Mouse (Mus musculus): ENCODE measurements around the gene Zdhhc17.

The Zdhhc17 gene

GRCm38 (mm10) chr10:111005611-111006488 is 4.1 kb downstream of the Zdhhc17 start:
- in situ Hi-C loops (cut with MboI, MseI): no loop called here

- in situ Hi-C loops (cut with MboI, MseI): no loop called here
These were observed 5.7 kb downstream of the Zdhhc17 start for GRCm38 (mm10) chr10:111004220-111004619.

GRCm38 (mm10) chr10:110999201-110999600 is 10.7 kb downstream of the Zdhhc17 start:
- in situ Hi-C loops (cut with MboI, MseI): no loop called here

- in situ Hi-C loops (cut with MboI, MseI): no loop called here
These were observed 12.8 kb downstream of the Zdhhc17 start for GRCm38 (mm10) chr10:110997180-110997579.

GRCm38 (mm10) chr10:110994761-110995160 is 15.2 kb downstream of the Zdhhc17 start:
- in situ Hi-C loops (cut with MboI, MseI): loop anchor here (5.0 kb wide), 1 partner anchor 103 kb away; no protein-coding TSS in a partner anchor

- in situ Hi-C loops (cut with MboI, MseI): loop anchor here (5.0 kb wide), 1 partner anchor 104 kb away; no protein-coding TSS in a partner anchor
These were observed 16.7 kb downstream of the Zdhhc17 start for GRCm38 (mm10) chr10:110993249-110993648.

GRCm38 (mm10) chr10:110992047-110992431 is 17.9 kb downstream of the Zdhhc17 start:
- in situ Hi-C loops (cut with MboI, MseI): loop anchor here (5.0 kb wide), 1 partner anchor 105 kb away; no protein-coding TSS in a partner anchor

GRCm38 (mm10) chr10:110991307-110992046 is 18.5 kb downstream of the Zdhhc17 start:
- in situ Hi-C loops (cut with MboI, MseI): loop anchor here (5.0 kb wide), 1 partner anchor 106 kb away; no protein-coding TSS in a partner anchor

- in situ Hi-C loops (cut with MboI, MseI): loop anchor here (5.0 kb wide), 1 partner anchor 108 kb away; no protein-coding TSS in a partner anchor
These were observed 20.2 kb downstream of the Zdhhc17 start for GRCm38 (mm10) chr10:110989729-110990128.

- in situ Hi-C loops (cut with MboI, MseI): no loop called here
These were observed 23.3 kb downstream of the Zdhhc17 start for GRCm38 (mm10) chr10:110986682-110987081.

- in situ Hi-C loops (cut with MboI, MseI): no loop called here
These were observed 27.2 kb downstream of the Zdhhc17 start for GRCm38 (mm10) chr10:110982771-110983170.

- in situ Hi-C loops (cut with MboI, MseI): no loop called here
These were observed 29.5 kb downstream of the Zdhhc17 start for GRCm38 (mm10) chr10:110980441-110980840.

- in situ Hi-C loops (cut with MboI, MseI): loop anchor here (10.0 kb wide), 1 partner anchor 185 kb away; no protein-coding TSS in a partner anchor
These were observed 30.5 kb downstream of the Zdhhc17 start for GRCm38 (mm10) chr10:110979431-110979830.

GRCm38 (mm10) chr10:110977379-110977778 is 32.6 kb downstream of the Zdhhc17 start:
- in situ Hi-C loops (cut with MboI, MseI): loop anchor here (10.0 kb wide), 1 partner anchor 183 kb away; no protein-coding TSS in a partner anchor

GRCm38 (mm10) chr10:110976046-110976445 is 33.9 kb downstream of the Zdhhc17 start:
- in situ Hi-C loops (cut with MboI, MseI): loop anchor here (10.0 kb wide), 1 partner anchor 181 kb away; no protein-coding TSS in a partner anchor

- in situ Hi-C loops (cut with MboI, MseI): loop anchor here (10.0 kb wide), 1 partner anchor 180 kb away; no protein-coding TSS in a partner anchor
These were observed 35.1 kb downstream of the Zdhhc17 start for GRCm38 (mm10) chr10:110974885-110975284.

- in situ Hi-C loops (cut with MboI, MseI): loop anchor here (10.0 kb wide), 1 partner anchor 180 kb away; no protein-coding TSS in a partner anchor
These were observed 35.5 kb downstream of the Zdhhc17 start for GRCm38 (mm10) chr10:110974463-110974862.

GRCm38 (mm10) chr10:110971998-110972397 is 37.9 kb downstream of the Zdhhc17 start:
- in situ Hi-C loops (cut with MboI, MseI): loop anchor here (10.0 kb wide), 1 partner anchor 177 kb away; no protein-coding TSS in a partner anchor

GRCm38 (mm10) chr10:110971483-110971882 is 38.5 kb downstream of the Zdhhc17 start:
- in situ Hi-C loops (cut with MboI, MseI): loop anchor here (10.0 kb wide), 1 partner anchor 177 kb away; no protein-coding TSS in a partner anchor

- in situ Hi-C loops (cut with MboI, MseI): loop anchor here (10.0 kb wide), 1 partner anchor 176 kb away; no protein-coding TSS in a partner anchor
These were observed 38.9 kb downstream of the Zdhhc17 start for GRCm38 (mm10) chr10:110971044-110971443.

- in situ Hi-C loops (cut with MboI, MseI): no loop called here
These were observed 47.8 kb downstream of the Zdhhc17 start for GRCm38 (mm10) chr10:110962172-110962571.

GRCm38 (mm10) chr10:110960841-110961240 is 49.1 kb downstream of the Zdhhc17 start:
- in situ Hi-C loops (cut with MboI, MseI): no loop called here
